Mouse (Mus musculus) adrenal gland, postnatal 4 days (tissue): ENCODE data around the gene Sprr2a1. TPM values are rescaled to one million over a fixed set of nuclear protein-coding genes. Genes with fewer than 3 reads are reported as not detected.
"Not testable (repeated sequence)": the region's sequence is repeated elsewhere in the genome, so short reads cannot be mapped to it uniquely, and the experiment has no call there.

ENCODE experiments used
- DNase-seq, 2 experiments: peaks; one replicate each; pipeline ENCODE4 v3.0.0; 2021 to 2022; ENCODE audit warnings: low spot score in 2 of 2, mixed read lengths in 2 of 2
- long read RNA-seq, 2 experiments: library from polyadenylated mRNA; stranded (forward); transcript quantifications; one replicate each; pipeline ENCODE4 v2.0.0; 2021
- total RNA-seq, 2 experiments: library from RNA; stranded (reverse); gene quantifications; 2 replicates each; pipeline ENCODE4 v1.2.3; 2021

Sprr2a1 gene
- not detected for total RNA-seq
- long read RNA-seq, experiment 1 = 0 reads
- long read RNA-seq, experiment 2 = 0 reads

GRCm38 (mm10) chr3:92215569-92215968, at the start of gene Sprr2a1, which contains the start of gene Sprr2a2:
Gene Sprr2a1 (plus strand): TSS chr3:92215799.
Gene Sprr2a2 (plus strand): TSS chr3:92215920.
- DNase-seq = not testable (repeated sequence)

GRCm38 (mm10) chr3:92169847-92170246, 45.8 kb upstream of the Sprr2a1 start:
- DNase-seq = no peak

GRCm38 (mm10) chr3:92176880-92177279, 38.7 kb upstream of the Sprr2a1 start:
- no peak for DNase-seq

- DNase-seq = no peak
Measured at GRCm38 (mm10) chr3:92195512-92196200, 19.9 kb upstream of the Sprr2a1 start.

- not testable (repeated sequence) for DNase-seq
Measured at GRCm38 (mm10) chr3:92211133-92211925, 4.3 kb upstream of the Sprr2a1 start.

GRCm38 (mm10) chr3:92212059-92212458, 3.5 kb upstream of the Sprr2a1 start:
- DNase-seq = not testable (repeated sequence)

GRCm38 (mm10) chr3:92213651-92214050, 1.9 kb upstream of the Sprr2a1 start:
- DNase-seq = not testable (repeated sequence)

GRCm38 (mm10) chr3:92219031-92219430, 3.4 kb downstream of the Sprr2a1 start:
- DNase-seq = not testable (repeated sequence)

- DNase-seq = not testable (repeated sequence)
Measured at GRCm38 (mm10) chr3:92223708-92224107, 8.1 kb downstream of the Sprr2a1 start.

- DNase-seq = not testable (repeated sequence)
Measured at GRCm38 (mm10) chr3:92227410-92227809, 11.8 kb downstream of the Sprr2a1 start.

GRCm38 (mm10) chr3:92236463-92237189, 21.0 kb downstream of the Sprr2a1 start:
- DNase-seq = not testable (repeated sequence)

- not testable (repeated sequence) for DNase-seq
Measured at GRCm38 (mm10) chr3:92238736-92239135, 23.1 kb downstream of the Sprr2a1 start.

- not testable (repeated sequence) for DNase-seq
Measured at GRCm38 (mm10) chr3:92239197-92239596, 23.6 kb downstream of the Sprr2a1 start.

- DNase-seq = not testable (repeated sequence)
Measured at GRCm38 (mm10) chr3:92244833-92245232, 29.2 kb downstream of the Sprr2a1 start.

GRCm38 (mm10) chr3:92246245-92246644, 30.6 kb downstream of the Sprr2a1 start:
- DNase-seq = not testable (repeated sequence)

- DNase-seq = not testable (repeated sequence)
Measured at GRCm38 (mm10) chr3:92248494-92248893, 32.9 kb downstream of the Sprr2a1 start.

GRCm38 (mm10) chr3:92250450-92250849, 34.9 kb downstream of the Sprr2a1 start:
- not testable (repeated sequence) for DNase-seq

GRCm38 (mm10) chr3:92253860-92254259, 38.3 kb downstream of the Sprr2a1 start:
- not testable (repeated sequence) for DNase-seq

GRCm38 (mm10) chr3:92258526-92258925, 42.9 kb downstream of the Sprr2a1 start:
- DNase-seq = not testable (repeated sequence)

- DNase-seq = not testable (repeated sequence)
Measured at GRCm38 (mm10) chr3:92263462-92263861, 47.9 kb downstream of the Sprr2a1 start.
